21 mouse cellular contexts compared by ENCODE assay signal in genomic region chr9:4506086-4506485, GRCm38 (mm10).
DNase-seq lines count a peak whose midpoint lies in the region; ATAC-seq lines count a peak whose summit lies in the region.
"Had no signal": no experiment of that assay in that cellular context is flagged by ENCODE, and none has a peak within 500 bp of the region (broad histone marks: within the 10 kb centered on the region; RNA-seq: fewer than 3 reads in every experiment).

No protein-coding gene starts in this region.

- H3K4me1 ChIP-seq in kidney, embryonic 16.5 days (ENCODE audit: insufficient read depth, low read length) = no peaks in the 10 kb centered on the region
- H3K4me1 ChIP-seq: embryonic facial prominence, embryonic 13.5 days; embryonic facial prominence, embryonic 15.5 days; forebrain, embryonic 12.5 days had no signal

- no peaks in the 10 kb centered on the region for H3K9me3 ChIP-seq in kidney, embryonic 16.5 days (ENCODE audit: low read length)
- H3K9me3 ChIP-seq: embryonic facial prominence, embryonic 13.5 days; embryonic facial prominence, embryonic 15.5 days; forebrain, embryonic 10.5 days; forebrain, embryonic 12.5 days had no signal

- no peaks in the 10 kb centered on the region for H3K27me3 ChIP-seq in kidney, embryonic 16.5 days (ENCODE audit: insufficient read depth, low read length)
- H3K27me3 ChIP-seq: embryonic facial prominence, embryonic 13.5 days; embryonic facial prominence, embryonic 15.5 days; forebrain, embryonic 12.5 days had no signal

- no peak overlapping the region for H3K9ac ChIP-seq in kidney, embryonic 16.5 days (replicated peaks; ENCODE audit: low read length)
- H3K9ac ChIP-seq: embryonic facial prominence, embryonic 13.5 days; embryonic facial prominence, embryonic 15.5 days; forebrain, embryonic 12.5 days had no signal

- no peak overlapping the region for H3K4me3 ChIP-seq in kidney, embryonic 16.5 days (ENCODE audit: low read length)
- H3K4me3 ChIP-seq: embryonic facial prominence, embryonic 13.5 days; embryonic facial prominence, embryonic 15.5 days; erythroblast, embryonic 14.5 days; forebrain, embryonic 10.5 days; forebrain, embryonic 12.5 days had no signal

- peak; percentile 63; the same call in 1 of the 2 replicates for ATAC-seq in kidney, embryonic 16.5 days (ENCODE audit: low FRiP score, low TSS enrichment)
- ATAC-seq: forebrain, embryonic 14.5 days; forebrain, embryonic 16.5 days had no signal

- no peak overlapping the region for H3K4me2 ChIP-seq in kidney, embryonic 16.5 days (replicated peaks; ENCODE audit: low read depth, low read length)
- H3K4me2 ChIP-seq: embryonic facial prominence, embryonic 13.5 days; embryonic facial prominence, embryonic 15.5 days; forebrain, embryonic 12.5 days had no signal

- WGBS in kidney, embryonic 16.5 days = 74% methylated on average over 3 of the region's 3 CpGs

- H3K36me3 ChIP-seq in kidney, embryonic 16.5 days (ENCODE audit: insufficient read depth, low read length) = no peaks in the 10 kb centered on the region
- H3K36me3 ChIP-seq: embryonic facial prominence, embryonic 13.5 days; embryonic facial prominence, embryonic 15.5 days; forebrain, embryonic 10.5 days; forebrain, embryonic 12.5 days had no signal

- peak; percentile 67 for DNase-seq in kidney, adult 9 months
- no peak for DNase-seq in kidney, postnatal 25 days
- DNase-seq in kidney, postnatal 4 days = no peak
- DNase-seq: adrenal gland, adult 2 months; adrenal gland, postnatal 10 days; adrenal gland, postnatal 25 days; cerebellum, adult 11 months; cerebellum, adult 18-20 months; cerebellum, adult 8-10 months; cerebellum, adult 9-11 months; cerebellum, postnatal 14 days; cerebellum, postnatal 36 days; embryo, embryonic 11 days had no signal

- H3K27ac ChIP-seq in kidney, embryonic 16.5 days (ENCODE audit: low read length) = no peak overlapping the region
- H3K27ac ChIP-seq: embryonic facial prominence, embryonic 13.5 days; embryonic facial prominence, embryonic 15.5 days; forebrain, embryonic 10.5 days; forebrain, embryonic 12.5 days had no signal
